Mouse (Mus musculus) hindbrain, embryonic 11.5 days (tissue): ENCODE measurements at regions not wholly inside any gene's neighbourhood (a gene's known extent, or its start where the extent isn't known, plus 50 kb on each side); places are given as distances from the start of the nearest gene placed in this dataset.

ENCODE experiments used
- ATAC-seq: fragments of 200-750 bp; cut with Nextera tagmentation; 2 replicates; pipeline ENCODE4 v1.8.0; 2017; ENCODE audit warnings: mild to moderate bottlenecking, moderate TSS enrichment, moderate library complexity; ENCODE audit not compliant: low FRiP score
- DNase-seq: peaks from one replicate; pipeline ENCODE4 v3.0.0-alpha.2; 2015; ENCODE audit warnings: low spot score
- H3K27ac ChIP-seq: fragments of 300-500 bp; sonication (generic); 2 replicates; pipeline ENCODE4 v1.5.1; 2014; ENCODE audit warnings: mild to moderate bottlenecking, low read depth, low read length
- H3K27me3 ChIP-seq: fragments of 300-500 bp; sonication (generic); 2 replicates; pipeline ENCODE4 v1.6.1; 2014; ENCODE audit warnings: mild to moderate bottlenecking, low read length, moderate library complexity, mixed read lengths; ENCODE audit not compliant: control insufficient read depth, insufficient read depth
- H3K36me3 ChIP-seq: fragments of 300-500 bp; sonication (generic); 2 replicates; pipeline ENCODE4 v1.6.1; 2014; ENCODE audit warnings: mild to moderate bottlenecking, low read length, moderate library complexity, mixed read lengths; ENCODE audit not compliant: control insufficient read depth, insufficient read depth
- H3K4me1 ChIP-seq: fragments of 300-500 bp; sonication (generic); replicated peaks from 2 replicates; pipeline ENCODE4 v1.6.1; 2014; ENCODE audit warnings: low read length, mixed read lengths; ENCODE audit not compliant: control insufficient read depth, insufficient read depth
- H3K4me2 ChIP-seq: fragments of 300-500 bp; sonication (generic); replicated peaks from 2 replicates; pipeline ENCODE4 v1.6.1; 2014; ENCODE audit warnings: mild to moderate bottlenecking, low read depth, low read length
- H3K4me3 ChIP-seq: fragments of 300-500 bp; sonication (generic); 2 replicates; pipeline ENCODE4 v1.5.1; 2014; ENCODE audit warnings: low read depth, low read length
- H3K9ac ChIP-seq: fragments of 300-500 bp; sonication (generic); 2 replicates; pipeline ENCODE4 v1.6.1; 2014; ENCODE audit warnings: low read depth, low read length
- H3K9me3 ChIP-seq: fragments of 300-500 bp; sonication (generic); 2 replicates; pipeline ENCODE4 v1.6.1; 2016; ENCODE audit warnings: low read length; ENCODE audit not compliant: control insufficient read depth
- WGBS: fragments of 180-500 bp; shearing (Covaris S2); extraction: QIAGEN DNeasy Blood & Tissue Kit; methylation state at CpG from one replicate; pipeline ENCODE4 v1.1.7; 2014; 5-methylcytosine and 5-hydroxymethylcytosine counted together

GRCm38 (mm10) chr15:52510137-52510536 lies 1374.6 kb upstream of the Gm7489 start:
- H3K9ac ChIP-seq, result no peak overlapping the region
- H3K4me2 ChIP-seq, result no peak overlapping the region
- DNase-seq, result no peak
- no peak overlapping the region for H3K27ac ChIP-seq
- 79% methylated on average over 4 of the region's 4 CpGs for WGBS
- no peaks in the 10 kb centered on the region for H3K36me3 ChIP-seq
- no peaks in the 10 kb centered on the region for H3K4me1 ChIP-seq
- no peaks in the 10 kb centered on the region for H3K9me3 ChIP-seq
- ATAC-seq, result no peak
- H3K27me3 ChIP-seq, result no peaks in the 10 kb centered on the region
- no peak overlapping the region for H3K4me3 ChIP-seq

GRCm38 (mm10) chr15:52536594-52536993 lies 1348.1 kb upstream of the Gm7489 start:
- Histone ChIP-seq H3K36me3 (no peaks in the 10 kb centered on the region), H3K9me3 (no peaks in the 10 kb centered on the region), H3K27ac (no peak overlapping the region), H3K4me2 (no peak overlapping the region), H3K9ac (no peak overlapping the region), H3K27me3 (no peaks in the 10 kb centered on the region), H3K4me1 (no peaks in the 10 kb centered on the region), H3K4me3 (no peak overlapping the region)
- no peak for DNase-seq
- WGBS, result 88% methylated on average over 2 of the region's 2 CpGs
- ATAC-seq, result no peak

- no peaks in the 10 kb centered on the region for H3K4me1 ChIP-seq
- DNase-seq, result no peak
- no peak overlapping the region for H3K27ac ChIP-seq
- H3K4me3 ChIP-seq, result no peak overlapping the region
- no peaks in the 10 kb centered on the region for H3K27me3 ChIP-seq
- no peak for ATAC-seq
- H3K36me3 ChIP-seq, result no peaks in the 10 kb centered on the region
- H3K4me2 ChIP-seq, result no peak overlapping the region
- no peak overlapping the region for H3K9ac ChIP-seq
- no peaks in the 10 kb centered on the region for H3K9me3 ChIP-seq
Measured at GRCm38 (mm10) chr15:52558682-52559081, 1326.0 kb upstream of the Gm7489 start.

GRCm38 (mm10) chr15:52564078-52564477 lies 1320.6 kb upstream of the Gm7489 start:
- Histone ChIP-seq H3K4me2 (no peak overlapping the region), H3K9me3 (no peaks in the 10 kb centered on the region), H3K4me3 (no peak overlapping the region), H3K27ac (no peak overlapping the region), H3K36me3 (no peaks in the 10 kb centered on the region), H3K4me1 (no peaks in the 10 kb centered on the region), H3K9ac (no peak overlapping the region), H3K27me3 (no peaks in the 10 kb centered on the region)
- DNase-seq (no peak), ATAC-seq (no peak)
- WGBS, result 97% methylated on average over 1 of the region's 1 CpGs

- Histone ChIP-seq H3K27ac (no peak overlapping the region), H3K27me3 (no peaks in the 10 kb centered on the region), H3K4me1 (no peaks in the 10 kb centered on the region), H3K36me3 (no peaks in the 10 kb centered on the region), H3K4me2 (no peak overlapping the region), H3K4me3 (no peak overlapping the region), H3K9ac (no peak overlapping the region), H3K9me3 (no peaks in the 10 kb centered on the region)
- 88% methylated on average over 5 of the region's 5 CpGs for WGBS
- DNase-seq, result no peak
- no peak for ATAC-seq
Measured at GRCm38 (mm10) chr15:52565449-52565851, 1319.3 kb upstream of the Gm7489 start.

- H3K4me2 ChIP-seq, result no peak overlapping the region
- DNase-seq (no peak), ATAC-seq (no peak)
- H3K9me3 ChIP-seq, result no peaks in the 10 kb centered on the region
- H3K27me3 ChIP-seq, result no peaks in the 10 kb centered on the region
- no peaks in the 10 kb centered on the region for H3K4me1 ChIP-seq
- H3K9ac ChIP-seq, result no peak overlapping the region
- H3K36me3 ChIP-seq, result no peaks in the 10 kb centered on the region
- no peak overlapping the region for H3K27ac ChIP-seq
- H3K4me3 ChIP-seq, result no peak overlapping the region
- 84% methylated on average over 1 of the region's 1 CpGs for WGBS
Measured at GRCm38 (mm10) chr15:52570256-52570655, 1314.5 kb upstream of the Gm7489 start.

- no peak overlapping the region for H3K27ac ChIP-seq
- H3K9me3 ChIP-seq, result no peaks in the 10 kb centered on the region
- no peaks in the 10 kb centered on the region for H3K4me1 ChIP-seq
- H3K36me3 ChIP-seq, result no peaks in the 10 kb centered on the region
- H3K27me3 ChIP-seq, result no peaks in the 10 kb centered on the region
- H3K4me3 ChIP-seq, result no peak overlapping the region
- H3K9ac ChIP-seq, result no peak overlapping the region
- DNase-seq, result no peak
- 90% methylated on average over 2 of the region's 2 CpGs for WGBS
- H3K4me2 ChIP-seq, result no peak overlapping the region
- ATAC-seq, result no peak
Measured at GRCm38 (mm10) chr15:52577614-52578013, 1307.1 kb upstream of the Gm7489 start.

- Histone ChIP-seq H3K9ac (no peak overlapping the region), H3K36me3 (no peaks in the 10 kb centered on the region), H3K4me1 (no peaks in the 10 kb centered on the region), H3K9me3 (no peaks in the 10 kb centered on the region), H3K27me3 (no peaks in the 10 kb centered on the region), H3K4me2 (no peak overlapping the region), H3K4me3 (no peak overlapping the region), H3K27ac (no peak overlapping the region)
- DNase-seq, result no peak
- no peak for ATAC-seq
- 23% methylated on average over 4 of the region's 4 CpGs for WGBS
Measured at GRCm38 (mm10) chr15:52589391-52589790, 1295.3 kb upstream of the Gm7489 start.

- Histone ChIP-seq H3K4me1 (no peaks in the 10 kb centered on the region), H3K4me3 (no peak overlapping the region), H3K4me2 (no peak overlapping the region), H3K27me3 (no peaks in the 10 kb centered on the region), H3K9me3 (no peaks in the 10 kb centered on the region), H3K9ac (no peak overlapping the region), H3K27ac (no peak overlapping the region), H3K36me3 (no peaks in the 10 kb centered on the region)
- ATAC-seq, result no peak
- no peak for DNase-seq
Measured at GRCm38 (mm10) chr15:52599511-52599910, 1285.2 kb upstream of the Gm7489 start.
